Mouse (Mus musculus): Measurements from ENCODE around the gene Lrrc8a. TPM values are rescaled to one million over a fixed set of nuclear protein-coding genes. Genes with fewer than 3 reads are reported as not detected.

Gene Lrrc8a
- total RNA-seq (2015), result 17.9 and 18.4 TPM in 2 replicates
- 10.5 and 13.0 TPM in 2 replicates for total RNA-seq (2017)

GRCm38 (mm10) chr2:30237199-30237880, at the start of gene Lrrc8a:
TSS of gene Lrrc8a (plus strand) at chr2:30237715.
- peak; percentile 94 for ATAC-seq (ENCODE audit: poor library complexity, severe bottlenecking)

- no peak for ATAC-seq (ENCODE audit: poor library complexity, severe bottlenecking)
Measured at GRCm38 (mm10) chr2:30191790-30192580, 45.5 kb upstream of the Lrrc8a start.

- ATAC-seq (ENCODE audit: poor library complexity, severe bottlenecking), result no peak
Measured at GRCm38 (mm10) chr2:30194656-30195055, 42.9 kb upstream of the Lrrc8a start.

GRCm38 (mm10) chr2:30198021-30198420, 39.5 kb upstream of the Lrrc8a start:
- ATAC-seq (ENCODE audit: poor library complexity, severe bottlenecking), result no peak

GRCm38 (mm10) chr2:30199984-30200383, 37.5 kb upstream of the Lrrc8a start:
- no peak for ATAC-seq (ENCODE audit: poor library complexity, severe bottlenecking)

- no peak for ATAC-seq (ENCODE audit: poor library complexity, severe bottlenecking)
Measured at GRCm38 (mm10) chr2:30200388-30200925, 37.1 kb upstream of the Lrrc8a start.

GRCm38 (mm10) chr2:30203439-30203838, 34.1 kb upstream of the Lrrc8a start:
- ATAC-seq (ENCODE audit: poor library complexity, severe bottlenecking), result no peak

- peak; percentile 13 for ATAC-seq (ENCODE audit: poor library complexity, severe bottlenecking)
Measured at GRCm38 (mm10) chr2:30205255-30205628, 32.3 kb upstream of the Lrrc8a start.

GRCm38 (mm10) chr2:30205629-30206357, 31.7 kb upstream of the Lrrc8a start, which contains the start of gene Kyat1:
TSS of gene Kyat1 (minus strand) at chr2:30205847.
- peak; percentile 97 for ATAC-seq (ENCODE audit: poor library complexity, severe bottlenecking)

- ATAC-seq (ENCODE audit: poor library complexity, severe bottlenecking), result no peak
Measured at GRCm38 (mm10) chr2:30207401-30207800, 30.1 kb upstream of the Lrrc8a start.

GRCm38 (mm10) chr2:30207886-30208285, 29.6 kb upstream of the Lrrc8a start:
- no peak for ATAC-seq (ENCODE audit: poor library complexity, severe bottlenecking)

GRCm38 (mm10) chr2:30211408-30212168, 25.9 kb upstream of the Lrrc8a start:
- ATAC-seq (ENCODE audit: poor library complexity, severe bottlenecking), result no peak

GRCm38 (mm10) chr2:30212169-30212545, 25.4 kb upstream of the Lrrc8a start:
- ATAC-seq (ENCODE audit: poor library complexity, severe bottlenecking), result no peak

GRCm38 (mm10) chr2:30212951-30213350, 24.6 kb upstream of the Lrrc8a start:
- no peak for ATAC-seq (ENCODE audit: poor library complexity, severe bottlenecking)

GRCm38 (mm10) chr2:30214745-30215144, 22.8 kb upstream of the Lrrc8a start:
- no peak for ATAC-seq (ENCODE audit: poor library complexity, severe bottlenecking)

- ATAC-seq (ENCODE audit: poor library complexity, severe bottlenecking), result no peak
Measured at GRCm38 (mm10) chr2:30215493-30215892, 22.0 kb upstream of the Lrrc8a start.

GRCm38 (mm10) chr2:30216293-30216692, 21.2 kb upstream of the Lrrc8a start:
- no peak for ATAC-seq (ENCODE audit: poor library complexity, severe bottlenecking)

GRCm38 (mm10) chr2:30235593-30235992, 1.9 kb upstream of the Lrrc8a start:
- ATAC-seq (ENCODE audit: poor library complexity, severe bottlenecking), result no peak

- no peak for ATAC-seq (ENCODE audit: poor library complexity, severe bottlenecking)
Measured at GRCm38 (mm10) chr2:30236426-30237198, 903 bp upstream of the Lrrc8a start.

GRCm38 (mm10) chr2:30237881-30238280, 366 bp downstream of the Lrrc8a start:
- peak; percentile 17 for ATAC-seq (ENCODE audit: poor library complexity, severe bottlenecking)

All from megakaryocyte, adult 5-6 weeks (primary cell).